Mouse (Mus musculus) ES-Bruce4 (cell line): ENCODE data around the gene Plcb4.

ENCODE experiments used
- CTCF ChIP-seq: IDR thresholded peaks from one replicate; pipeline ENCODE4 v1.8.1; 2011; ENCODE audit warnings: low read depth, low read length
- EP300 ChIP-seq: IDR thresholded peaks from 2 replicates; pipeline ENCODE4 v1.6.1; 2011; ENCODE audit warnings: low read depth, low read length; ENCODE audit not compliant: insufficient read depth
- POLR2A ChIP-seq: IDR thresholded peaks from one replicate; pipeline ENCODE4 v1.8.1; 2011; ENCODE audit warnings: low read length; ENCODE audit not compliant: insufficient read depth

DNA sequence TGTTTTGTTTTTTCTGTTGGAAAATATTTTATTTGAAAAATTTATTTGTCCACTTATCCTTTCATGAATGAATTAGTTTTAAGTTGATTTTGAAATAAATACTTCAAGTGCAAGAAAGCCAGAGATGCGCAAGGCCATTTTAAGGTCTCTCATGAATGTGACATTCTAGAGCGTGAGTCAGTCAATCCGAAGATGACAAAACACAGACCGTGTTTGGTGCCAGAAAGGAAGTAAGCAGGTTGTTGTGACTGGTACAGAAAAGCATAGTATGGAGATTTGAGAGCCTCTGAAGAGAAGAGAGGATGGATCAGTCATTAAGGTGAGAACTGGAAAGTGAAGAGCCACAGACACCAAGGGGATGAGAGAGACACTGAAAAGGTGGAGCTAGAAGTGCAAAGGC lies 246.0 kb downstream of the Plcb4 start:
- TF ChIP-seq POLR2A (no peak), EP300 (no peak), CTCF (no peak)
